Mouse (Mus musculus) brown adipose tissue, adult 24 weeks (tissue): ENCODE results near the gene Copz1. TPM values are rescaled to one million over a fixed set of nuclear protein-coding genes. Genes with fewer than 3 reads are reported as not detected.

Source experiments
- H3K27ac ChIP-seq: fragments of 200-500 bp; replicated peaks from 2 replicates; pipeline ENCODE4 v1.5.1; 2012; ENCODE audit warnings: low read depth, mild to moderate bottlenecking, low read length
- H3K4me1 ChIP-seq: fragments of 200-500 bp; 2 replicates; pipeline ENCODE4 v1.6.1; 2012; ENCODE audit warnings: low read length, mixed read lengths; ENCODE audit not compliant: control insufficient read depth, insufficient read depth, insufficient read length
- H3K4me3 ChIP-seq: fragments of 200-500 bp; 2 replicates; pipeline ENCODE4 v1.5.1; 2012; ENCODE audit warnings: low read depth, mild to moderate bottlenecking, low read length, moderate library complexity; ENCODE audit not compliant: insufficient read depth
- polyA plus RNA-seq: library from polyadenylated mRNA; stranded (reverse); fragments of >200 nt; gene quantifications from 2 replicates; pipeline ENCODE4 v1.2.4, GENCODE M21; 2012; ENCODE audit not compliant: missing spikeins, insufficient read depth, insufficient read length

Copz1 gene
- polyA plus RNA-seq, 1 experiment: 85.4 TPM

DNA sequence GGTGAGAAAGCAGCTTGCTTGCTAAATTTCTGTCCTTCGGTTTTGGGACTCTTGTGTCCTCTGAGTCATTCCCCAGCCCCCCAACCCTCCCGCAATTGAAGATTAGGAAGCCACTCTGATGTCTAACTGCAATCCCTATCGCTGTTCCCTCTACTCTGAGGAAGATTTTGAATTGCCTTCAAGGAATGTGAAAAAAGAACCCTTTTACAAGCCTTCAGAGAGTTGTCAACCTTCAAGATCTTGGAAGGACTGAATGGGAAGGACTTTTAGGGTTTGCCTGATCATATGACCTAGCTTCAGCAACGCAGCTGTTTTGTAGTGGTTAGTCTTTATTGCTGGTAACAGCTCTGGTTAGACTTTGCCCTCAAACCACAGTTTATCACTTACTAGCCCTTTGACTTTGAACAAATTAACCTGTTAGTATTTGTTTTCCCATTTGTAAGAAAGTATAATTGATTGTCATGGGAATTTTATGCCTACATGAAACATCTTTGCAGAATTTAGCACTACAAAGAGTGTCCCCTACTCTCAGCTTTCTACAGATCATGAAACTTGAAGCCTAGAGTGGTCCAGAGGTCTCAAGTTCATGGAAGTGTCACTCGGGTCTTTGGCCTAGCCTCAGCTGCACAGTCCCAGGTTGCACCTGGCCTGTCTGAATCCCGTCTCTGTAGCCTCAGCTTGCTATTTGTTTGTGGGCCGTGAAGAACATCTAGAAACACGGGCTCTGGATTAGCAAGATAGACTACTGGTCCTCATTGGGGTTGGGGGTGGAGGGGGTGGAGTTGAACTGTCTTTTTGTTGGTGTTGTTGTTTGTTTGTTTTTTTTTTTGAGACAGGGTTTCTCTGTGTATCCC is 33.5 kb downstream of the Copz1 start:
- peak overlapping the region; percentile 60 for H3K27ac ChIP-seq
- peaks cover 2% of the 10 kb centered on the region; the same call in 1 of the 2 replicates for H3K4me1 ChIP-seq

DNA sequence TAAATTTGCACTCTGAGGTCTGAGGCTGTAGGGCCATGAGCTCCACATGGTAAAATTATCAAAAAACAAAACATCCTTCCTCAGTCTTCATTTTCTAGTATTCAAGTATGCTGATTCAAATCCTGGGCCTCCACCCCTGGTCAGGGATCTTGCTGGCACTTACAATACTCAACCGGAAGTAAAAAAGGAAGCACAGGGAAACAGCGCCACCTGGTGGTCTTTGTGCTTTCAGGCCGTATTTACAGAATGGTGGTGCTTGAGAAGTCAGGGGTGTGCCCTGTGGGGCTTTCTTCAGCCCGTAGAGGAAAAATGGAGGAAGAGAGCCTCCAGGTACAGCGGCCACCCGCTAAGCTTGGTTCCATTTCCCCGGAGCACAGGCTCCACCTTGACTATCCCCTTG is 34.6 kb downstream of the Copz1 start:
- Histone ChIP-seq H3K4me3 (no peak overlapping the region), H3K4me1 (peaks cover 2% of the 10 kb centered on the region; the same call in 1 of the 2 replicates), H3K27ac (no peak overlapping the region)

More for the DNA sequence above, 33.5 kb downstream of the Copz1 start:
- peak overlapping the region; percentile 60 for H3K4me3 ChIP-seq

DNA sequence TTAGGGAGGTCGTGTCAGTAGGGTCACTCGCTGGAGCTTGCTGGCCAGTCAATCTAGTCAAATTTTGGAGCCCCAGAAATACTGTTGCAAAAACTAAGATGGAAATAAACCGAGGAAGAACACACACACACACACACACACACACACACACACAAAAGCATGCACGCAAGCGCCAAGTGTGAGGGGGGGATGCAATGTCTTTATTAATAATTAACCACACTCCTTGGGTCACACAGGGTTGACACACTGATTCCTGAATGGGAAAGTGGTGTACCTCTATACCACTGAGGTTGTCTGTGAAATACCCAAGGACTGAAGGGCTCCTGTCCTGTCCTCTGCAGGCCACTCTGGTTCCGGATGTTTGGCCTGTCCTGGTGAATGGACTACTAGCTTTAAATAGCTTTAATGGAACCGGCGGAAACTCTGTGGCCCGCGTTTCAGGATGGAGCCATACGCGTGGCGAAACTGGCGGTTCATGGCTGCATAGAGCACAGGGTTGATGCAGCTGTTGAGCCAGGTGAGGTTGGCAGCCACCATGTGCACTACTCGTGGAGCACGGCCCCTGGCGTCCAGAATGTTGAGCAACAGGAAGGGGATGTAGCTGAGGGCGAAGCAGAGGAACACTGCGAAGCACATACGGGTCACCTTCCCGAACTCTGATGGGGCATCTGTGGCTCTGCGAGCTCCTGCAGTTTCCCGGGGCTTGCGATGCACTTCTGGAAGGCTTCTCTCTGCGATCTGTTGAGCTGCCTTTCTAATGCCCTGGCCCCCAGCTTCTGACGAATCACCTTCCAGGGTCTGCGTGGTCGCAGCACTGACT is 35.8 kb downstream of the Copz1 start:
- H3K4me1 ChIP-seq: peaks cover 2% of the 10 kb centered on the region; the same call in 1 of the 2 replicates
- no peak overlapping the region for H3K27ac ChIP-seq
- no peak overlapping the region for H3K4me3 ChIP-seq

GRCm38 (mm10) chr15:103308876-103309580 is 36.5 kb downstream of the Copz1 start:
- Histone ChIP-seq H3K4me3 (no peak overlapping the region), H3K4me1 (peaks cover 1% of the 10 kb centered on the region; the same call in 1 of the 2 replicates), H3K27ac (no peak overlapping the region)

- no peak within 1 kb of the TSS for H3K27ac ChIP-seq
- H3K4me1 ChIP-seq: no peaks in the 10 kb centered on the region; the same call in 1 of the 2 replicates
- no peak within 1 kb of the TSS for H3K4me3 ChIP-seq
These were observed 37.9 kb downstream of the Copz1 start, which contains the start of gene Gpr84 for GRCm38 (mm10) chr15:103310365-103310910. Gene Gpr84, minus strand, starts transcription at chr15:103310612.

- H3K4me3 ChIP-seq: no peak overlapping the region
- H3K27ac ChIP-seq: no peak overlapping the region
- H3K4me1 ChIP-seq: no peaks in the 10 kb centered on the region; the same call in 1 of the 2 replicates
These were observed 41.1 kb downstream of the Copz1 start for GRCm38 (mm10) chr15:103313495-103314095.

DNA sequence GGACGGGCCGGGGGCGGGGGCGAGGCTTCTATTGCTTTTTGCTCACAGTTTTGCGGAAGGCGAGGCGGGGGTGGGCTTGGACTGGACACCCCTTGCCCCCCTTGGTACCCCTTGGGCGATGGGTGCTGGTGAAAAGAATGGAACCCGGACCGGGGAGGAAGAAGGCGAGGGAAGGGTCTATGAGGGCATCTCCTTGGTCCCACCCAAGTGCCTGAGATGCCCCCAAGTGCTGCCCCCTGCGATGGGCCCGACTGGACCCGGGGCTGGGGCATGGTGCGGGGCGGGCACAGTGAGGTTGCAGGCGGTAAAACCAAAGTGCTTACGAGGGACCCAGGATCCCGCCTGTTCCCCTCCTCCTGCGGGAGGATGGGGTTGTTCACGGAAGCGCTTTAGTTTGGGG is 41.7 kb downstream of the Copz1 start:
- H3K27ac ChIP-seq: no peak overlapping the region
- H3K4me3 ChIP-seq: no peak overlapping the region

GRCm38 (mm10) chr15:103315011-103315502 is 42.5 kb downstream of the Copz1 start:
- H3K4me1 ChIP-seq: no peaks in the 10 kb centered on the region; the same call in 1 of the 2 replicates
- H3K4me3 ChIP-seq: no peak overlapping the region
- H3K27ac ChIP-seq: no peak overlapping the region

More for the DNA sequence above, 41.7 kb downstream of the Copz1 start:
- H3K4me1 ChIP-seq: no peaks in the 10 kb centered on the region; the same call in 1 of the 2 replicates

- Histone ChIP-seq H3K4me3 (no peak overlapping the region), H3K4me1 (no peaks in the 10 kb centered on the region; the same call in 1 of the 2 replicates), H3K27ac (no peak overlapping the region)
These were observed 43.7 kb downstream of the Copz1 start for GRCm38 (mm10) chr15:103315979-103316776.

DNA sequence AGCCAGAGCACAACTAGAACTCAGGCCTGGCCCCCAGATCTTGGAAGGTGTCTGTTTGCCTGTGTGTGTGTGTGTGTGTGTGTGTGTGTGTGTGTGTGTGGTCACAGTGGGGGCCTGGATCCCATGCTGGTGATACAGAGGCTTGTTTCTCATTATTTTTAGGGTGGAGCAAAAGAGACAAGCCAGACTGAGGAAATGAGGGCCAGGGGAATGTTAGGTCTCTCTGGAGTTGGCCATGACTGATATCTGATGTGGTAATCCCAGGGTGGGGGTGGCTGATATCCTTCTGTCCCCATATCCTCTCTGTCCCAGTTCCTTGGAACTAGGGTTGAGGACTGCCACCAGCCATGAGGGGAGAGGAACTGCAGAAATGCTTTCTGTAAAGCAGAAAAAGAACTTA is 44.6 kb downstream of the Copz1 start:
- Histone ChIP-seq H3K27ac (no peak overlapping the region), H3K4me3 (no peak overlapping the region)

GRCm38 (mm10) chr15:103317731-103318130 is 45.2 kb downstream of the Copz1 start:
- Histone ChIP-seq H3K27ac (0 out of 2 replicates have a peak overlapping the region, but pooled peaks have one; percentile 7), H3K4me3 (no peak overlapping the region), H3K4me1 (no peaks in the 10 kb centered on the region; the same call in 1 of the 2 replicates)

More for the DNA sequence above, 44.6 kb downstream of the Copz1 start:
- H3K4me1 ChIP-seq: no peaks in the 10 kb centered on the region; the same call in 1 of the 2 replicates

DNA sequence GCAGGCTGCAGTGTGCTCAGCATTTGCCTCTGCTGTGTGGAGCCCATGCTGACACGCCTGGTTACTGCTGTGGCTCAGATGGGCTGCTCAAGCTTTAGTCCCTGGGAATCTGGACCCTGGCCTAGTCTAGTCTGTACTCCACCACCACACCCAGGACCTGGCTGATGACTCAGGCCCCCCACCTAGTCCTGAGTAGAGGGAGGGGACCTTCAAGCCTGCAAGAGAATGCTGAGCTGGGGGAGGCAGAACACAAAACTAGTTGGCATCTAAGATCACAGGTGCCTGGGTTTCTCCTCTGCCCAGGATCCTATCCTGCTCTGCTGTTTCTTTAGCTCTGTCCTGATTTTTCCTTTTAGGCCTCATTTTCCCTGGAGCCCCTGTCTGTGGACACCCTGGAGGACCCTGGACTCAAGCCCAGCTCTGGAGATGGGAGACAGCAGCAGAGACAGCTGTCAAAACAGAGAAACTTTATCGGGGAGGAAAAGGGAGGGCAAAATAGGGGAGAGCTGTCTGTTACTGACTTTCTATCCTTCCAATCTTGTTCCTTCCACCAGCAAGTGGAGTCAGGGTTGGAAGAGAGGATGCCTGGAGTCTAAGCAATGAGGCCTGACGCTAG is 45.8 kb downstream of the Copz1 start:
- no peak overlapping the region for H3K4me3 ChIP-seq
- no peaks in the 10 kb centered on the region; the same call in 1 of the 2 replicates for H3K4me1 ChIP-seq
- H3K27ac ChIP-seq: no peak overlapping the region

DNA sequence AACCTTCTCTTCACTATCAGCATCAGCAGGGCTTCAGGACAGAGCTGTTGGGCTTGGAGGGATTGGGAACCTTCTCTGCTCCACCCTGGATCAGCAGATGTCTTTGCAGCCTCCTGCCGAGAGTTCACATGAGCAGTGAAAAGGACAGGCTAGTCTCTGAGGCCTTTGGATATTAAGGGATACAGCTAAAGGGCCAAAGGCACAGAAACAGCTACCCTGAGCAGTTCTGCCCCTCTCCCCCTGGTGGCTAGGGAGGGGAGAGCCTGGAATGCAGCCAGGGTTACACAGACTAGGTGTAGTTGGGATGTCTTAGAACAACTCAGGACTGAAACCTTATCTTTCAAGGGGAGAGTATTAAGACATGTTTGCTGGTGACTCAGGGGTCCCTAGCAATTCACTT is 48.6 kb downstream of the Copz1 start:
- Histone ChIP-seq H3K27ac (no peak overlapping the region), H3K4me3 (no peak overlapping the region), H3K4me1 (no peaks in the 10 kb centered on the region; the same call in 1 of the 2 replicates)
